Mouse (Mus musculus): Measurements from ENCODE around the gene Jarid2.

GRCm38 (mm10) chr13:44954232-44954568 is 224.9 kb downstream of the Jarid2 start:
- no peak for TF ChIP-seq MAX (IDR thresholded peaks at IDR 0.05)
- no peak for TF ChIP-seq USF1 (IDR thresholded peaks at IDR 0.05; ENCODE audit: low read depth)
- no peak for TF ChIP-seq CTCF (IDR thresholded peaks at IDR 0.05; ENCODE audit: control insufficient read depth, insufficient read depth, insufficient read length)
- no peak for TF ChIP-seq MYOD1 (IDR thresholded peaks at IDR 0.05; ENCODE audit: control insufficient read depth, insufficient read length, low read depth)
